Mouse (Mus musculus) C2C12 (cell line): ENCODE measurements at regions not wholly inside any gene's neighbourhood (a gene's known extent, or its start where the extent isn't known, plus 50 kb on each side); places are given as distances from the start of the nearest gene placed in this dataset.

Experiments used
- CEBPB ChIP-seq: IDR thresholded peaks from one replicate; pipeline ENCODE4 v1.6.1; 2011; ENCODE audit warnings: low read depth, mild to moderate bottlenecking, control low read depth, moderate library complexity
- CTCF ChIP-seq: IDR thresholded peaks from one replicate; pipeline ENCODE4 v1.5.1; 2011; ENCODE audit not compliant: control insufficient read depth, insufficient read depth, insufficient read length
- MAX ChIP-seq: IDR thresholded peaks from one replicate; pipeline ENCODE4 v1.6.1; 2011; ENCODE audit warnings: mild to moderate bottlenecking, control low read depth
- MYOD1 ChIP-seq: IDR thresholded peaks from one replicate; pipeline ENCODE4 v1.6.1; 2011; ENCODE audit warnings: low read depth; ENCODE audit not compliant: control insufficient read depth, insufficient read length
- MYOG ChIP-seq: IDR thresholded peaks from one replicate; pipeline ENCODE4 v1.6.1; 2011; ENCODE audit not compliant: control insufficient read depth, insufficient read length; ENCODE audit errors: extremely low read depth
- USF1 ChIP-seq: IDR thresholded peaks from one replicate; pipeline ENCODE4 v1.6.1; 2011; ENCODE audit warnings: low read depth, mild to moderate bottlenecking, control low read depth, moderate library complexity

GRCm38 (mm10) chr8:49236822-49237071, 393.0 kb upstream of the Tenm3 start:
- TF ChIP-seq CTCF (no peak), USF1 (no peak), MAX (no peak), CEBPB (no peak), MYOD1 (no peak), MYOG (no peak)
